Mouse (Mus musculus): ENCODE data around the gene Prkra. TPM values are rescaled to one million over a fixed set of nuclear protein-coding genes. Genes with fewer than 3 reads are reported as not detected.

Gene Prkra
- polyA plus RNA-seq (2012; rRNA removed): 7.9 and 15.5 TPM in 2 replicates

DNA sequence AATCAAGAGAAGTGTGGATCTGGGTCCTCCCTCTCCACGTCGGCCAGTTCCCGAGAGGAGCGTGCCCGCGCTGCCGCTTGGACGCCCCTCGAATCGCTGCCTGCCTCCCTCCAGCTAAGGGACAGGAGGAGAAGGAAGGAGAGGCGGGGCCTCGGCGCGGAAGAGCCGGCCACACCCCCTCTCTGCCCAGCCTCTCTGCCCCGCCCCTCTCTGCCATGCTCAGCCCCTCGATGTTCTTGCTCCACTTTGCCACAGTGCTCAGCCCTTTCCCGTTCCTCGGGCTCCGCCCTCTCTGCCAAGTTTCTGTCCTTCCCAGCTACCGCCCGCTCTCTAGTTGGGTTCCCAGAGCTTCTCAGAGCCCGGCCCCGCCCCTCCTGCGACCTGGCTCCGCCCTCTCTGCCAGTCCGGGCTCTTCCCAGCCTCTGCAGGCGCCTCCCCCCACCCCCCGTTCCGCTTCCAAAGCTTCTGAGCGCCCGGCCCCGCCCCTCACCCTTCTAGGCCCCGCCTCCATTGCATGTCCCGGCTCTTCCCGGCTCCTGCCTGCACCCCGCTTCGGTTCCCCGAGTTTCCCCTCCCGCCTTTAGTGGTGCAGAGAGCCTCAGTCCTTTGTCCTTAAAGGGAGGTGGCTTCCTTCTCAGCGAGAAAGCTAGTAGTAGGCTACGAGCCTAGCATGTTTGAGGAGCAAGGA lies at the start of gene Prkra, which contains the start of gene Pjvk:
Gene Prkra, minus strand, starts transcription at position 133 of the 688 bp plus-strand sequence.
Gene Pjvk, plus strand, starts transcription at position 594 of the 688 bp plus-strand sequence.
- H3K4me1 ChIP-seq (ENCODE audit: control insufficient read depth, insufficient read depth, insufficient read length, low read length): no peaks in the 10 kb centered on the region
- TF ChIP-seq CTCF (IDR thresholded peaks at IDR 0.05; ENCODE audit: extremely low read depth, insufficient read length, insufficient replicate concordance, low read depth, low read length) (no peak), POLR2A (IDR thresholded peaks at IDR 0.05; ENCODE audit: low read depth, low read length) (peak; percentile 63)
- WGBS: under 1% methylated on average over 40 of the region's 42 CpGs
- 0 out of 2 replicates have a peak, but pooled peaks cover 2% of the 10 kb centered on the region for H3K36me3 ChIP-seq (ENCODE audit: control insufficient read depth, insufficient read depth, low read length)
- H3K27me3 ChIP-seq (ENCODE audit: control insufficient read depth, insufficient read depth, low read length): no peaks in the 10 kb centered on the region
- H3K4me3 ChIP-seq (ENCODE audit: low read depth, low read length): peak within 1 kb of the TSS; percentile 92
- peak within 1 kb of the TSS; percentile 68 for H3K27ac ChIP-seq (ENCODE audit: insufficient read depth, low read depth, low read length)

GRCm38 (mm10) chr2:76695290-76695689 lies 47.5 kb upstream of the Prkra start:
- 77% methylated on average over 6 of the region's 6 CpGs for WGBS
- no peaks in the 10 kb centered on the region for H3K4me1 ChIP-seq (ENCODE audit: control insufficient read depth, insufficient read depth, insufficient read length, low read length)
- TF ChIP-seq POLR2A (IDR thresholded peaks at IDR 0.05; ENCODE audit: low read depth, low read length): no peak
- TF ChIP-seq CTCF (IDR thresholded peaks at IDR 0.05; ENCODE audit: extremely low read depth, insufficient read length, insufficient replicate concordance, low read depth, low read length): no peak
- H3K4me3 ChIP-seq (ENCODE audit: low read depth, low read length): no peak overlapping the region
- H3K27me3 ChIP-seq (ENCODE audit: control insufficient read depth, insufficient read depth, low read length): no peaks in the 10 kb centered on the region
- H3K36me3 ChIP-seq (ENCODE audit: control insufficient read depth, insufficient read depth, low read length): peaks cover 45% of the 10 kb centered on the region
- H3K27ac ChIP-seq (ENCODE audit: insufficient read depth, low read depth, low read length): no peak overlapping the region

- H3K27ac ChIP-seq (ENCODE audit: insufficient read depth, low read depth, low read length): no peak overlapping the region
- WGBS: 91% methylated on average over 5 of the region's 5 CpGs
- peaks cover 48% of the 10 kb centered on the region for H3K36me3 ChIP-seq (ENCODE audit: control insufficient read depth, insufficient read depth, low read length)
- H3K4me1 ChIP-seq (ENCODE audit: control insufficient read depth, insufficient read depth, insufficient read length, low read length): no peaks in the 10 kb centered on the region
- H3K4me3 ChIP-seq (ENCODE audit: low read depth, low read length): no peak overlapping the region
- TF ChIP-seq CTCF (IDR thresholded peaks at IDR 0.05; ENCODE audit: extremely low read depth, insufficient read length, insufficient replicate concordance, low read depth, low read length) (no peak), POLR2A (IDR thresholded peaks at IDR 0.05; ENCODE audit: low read depth, low read length) (no peak)
- H3K27me3 ChIP-seq (ENCODE audit: control insufficient read depth, insufficient read depth, low read length): no peaks in the 10 kb centered on the region
Measured at GRCm38 (mm10) chr2:76693765-76694164, 46.0 kb upstream of the Prkra start.

DNA sequence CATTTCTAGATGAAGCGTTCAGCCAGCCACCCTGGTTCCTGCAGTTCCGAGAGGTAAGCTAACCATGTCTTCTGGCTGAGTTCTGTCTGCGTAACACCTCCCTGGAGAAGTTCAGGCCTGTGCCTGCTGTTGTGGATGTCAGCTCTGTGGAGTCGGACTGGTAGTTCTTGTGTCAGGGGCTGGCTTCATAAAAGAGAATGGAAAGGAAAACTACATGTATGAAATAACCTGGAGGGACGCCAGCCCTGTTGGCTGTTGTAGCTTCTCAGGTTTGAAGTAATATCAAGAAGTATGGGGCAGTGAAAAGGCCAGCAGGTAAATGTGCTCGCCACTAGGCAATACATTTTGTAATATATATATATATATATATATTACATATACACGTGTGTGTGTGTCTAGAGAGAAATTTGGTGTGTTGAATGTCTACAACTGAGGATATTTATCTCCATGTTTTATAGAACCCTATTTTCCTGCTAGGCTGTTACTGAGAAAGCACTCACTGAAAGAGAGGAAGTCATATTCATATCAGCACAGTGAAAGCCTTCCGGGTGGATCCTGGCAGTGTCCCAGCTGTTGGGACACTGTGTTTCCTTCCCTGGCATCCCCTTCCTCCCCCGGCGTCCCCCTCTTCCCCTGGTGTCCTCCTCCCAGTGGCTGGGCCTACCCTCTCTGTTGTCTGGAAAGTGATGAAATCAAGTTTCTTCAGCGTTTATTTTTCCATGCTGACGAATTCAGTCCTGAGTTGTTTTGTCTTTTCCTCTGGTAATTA lies 42.8 kb upstream of the Prkra start:
- Histone ChIP-seq H3K4me3 (ENCODE audit: low read depth, low read length) (no peak overlapping the region), H3K27ac (ENCODE audit: insufficient read depth, low read depth, low read length) (no peak overlapping the region), H3K27me3 (ENCODE audit: control insufficient read depth, insufficient read depth, low read length) (no peaks in the 10 kb centered on the region), H3K36me3 (ENCODE audit: control insufficient read depth, insufficient read depth, low read length) (peaks cover 60% of the 10 kb centered on the region), H3K4me1 (ENCODE audit: control insufficient read depth, insufficient read depth, insufficient read length, low read length) (no peaks in the 10 kb centered on the region; the same call in 1 of the 2 replicates)
- TF ChIP-seq POLR2A (IDR thresholded peaks at IDR 0.05; ENCODE audit: low read depth, low read length): no peak
- no peak for TF ChIP-seq CTCF (IDR thresholded peaks at IDR 0.05; ENCODE audit: extremely low read depth, insufficient read length, insufficient replicate concordance, low read depth, low read length)
- WGBS: 76% methylated on average over 12 of the region's 12 CpGs

DNA sequence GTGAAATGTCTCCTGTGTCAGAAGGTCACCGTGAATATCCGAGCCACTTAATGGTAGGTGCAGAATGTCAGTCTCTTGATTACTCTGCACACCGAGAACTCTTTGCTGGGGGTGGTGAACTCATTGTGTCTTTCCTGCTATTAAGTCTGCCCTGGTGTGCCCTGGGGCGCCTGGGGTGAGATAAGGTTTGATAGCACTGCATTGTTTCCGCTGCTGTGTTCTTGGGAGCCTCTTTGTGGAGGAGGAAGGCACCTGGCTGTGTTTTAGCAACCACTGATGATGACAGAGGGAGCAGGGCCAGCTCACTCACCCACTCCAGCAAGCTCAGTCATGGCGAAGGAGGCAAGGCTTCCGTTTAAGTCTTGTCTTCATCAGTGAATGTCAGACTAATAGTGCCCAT lies 40.3 kb upstream of the Prkra start:
- TF ChIP-seq POLR2A (IDR thresholded peaks at IDR 0.05; ENCODE audit: low read depth, low read length) (no peak), CTCF (IDR thresholded peaks at IDR 0.05; ENCODE audit: extremely low read depth, insufficient read length, insufficient replicate concordance, low read depth, low read length) (no peak)
- Histone ChIP-seq H3K36me3 (ENCODE audit: control insufficient read depth, insufficient read depth, low read length) (peaks cover 51% of the 10 kb centered on the region), H3K27ac (ENCODE audit: insufficient read depth, low read depth, low read length) (no peak overlapping the region), H3K4me3 (ENCODE audit: low read depth, low read length) (no peak overlapping the region), H3K27me3 (ENCODE audit: control insufficient read depth, insufficient read depth, low read length) (no peaks in the 10 kb centered on the region), H3K4me1 (ENCODE audit: control insufficient read depth, insufficient read depth, insufficient read length, low read length) (no peaks in the 10 kb centered on the region; the same call in 1 of the 2 replicates)
- WGBS: 28% methylated on average over 7 of the region's 7 CpGs

DNA sequence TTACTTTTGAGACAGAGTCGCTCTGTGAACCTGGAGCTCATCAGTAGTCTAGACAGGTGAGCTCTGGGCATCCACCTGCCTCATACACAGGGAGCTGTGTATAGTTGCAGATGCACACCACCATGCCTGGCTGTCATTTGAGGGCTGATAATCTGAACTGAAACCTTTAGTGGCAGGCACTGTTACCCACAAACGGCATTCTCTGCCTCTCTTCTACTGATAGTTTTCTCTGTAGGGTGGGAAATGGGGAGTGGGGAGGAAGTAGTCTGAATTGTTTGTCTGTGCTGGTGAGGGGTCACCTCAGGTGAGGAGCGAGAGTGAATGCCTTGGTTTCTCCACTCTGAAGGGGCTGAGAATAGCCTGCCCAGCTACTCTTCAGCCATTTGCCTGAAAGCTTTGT lies 39.8 kb upstream of the Prkra start:
- no peak for TF ChIP-seq CTCF (IDR thresholded peaks at IDR 0.05; ENCODE audit: extremely low read depth, insufficient read length, insufficient replicate concordance, low read depth, low read length)
- TF ChIP-seq POLR2A (IDR thresholded peaks at IDR 0.05; ENCODE audit: low read depth, low read length): no peak
- Histone ChIP-seq H3K4me3 (ENCODE audit: low read depth, low read length) (no peak overlapping the region), H3K4me1 (ENCODE audit: control insufficient read depth, insufficient read depth, insufficient read length, low read length) (no peaks in the 10 kb centered on the region; the same call in 1 of the 2 replicates), H3K27me3 (ENCODE audit: control insufficient read depth, insufficient read depth, low read length) (no peaks in the 10 kb centered on the region), H3K27ac (ENCODE audit: insufficient read depth, low read depth, low read length) (no peak overlapping the region), H3K36me3 (ENCODE audit: control insufficient read depth, insufficient read depth, low read length) (peaks cover 52% of the 10 kb centered on the region)
- 58% methylated on average over 3 of the region's 3 CpGs for WGBS

GRCm38 (mm10) chr2:76686986-76687385 lies 39.2 kb upstream of the Prkra start:
- no peaks in the 10 kb centered on the region; the same call in 1 of the 2 replicates for H3K4me1 ChIP-seq (ENCODE audit: control insufficient read depth, insufficient read depth, insufficient read length, low read length)
- H3K4me3 ChIP-seq (ENCODE audit: low read depth, low read length): no peak overlapping the region
- 96% methylated on average over 3 of the region's 3 CpGs for WGBS
- no peak overlapping the region for H3K27ac ChIP-seq (ENCODE audit: insufficient read depth, low read depth, low read length)
- H3K36me3 ChIP-seq (ENCODE audit: control insufficient read depth, insufficient read depth, low read length): peaks cover 53% of the 10 kb centered on the region
- TF ChIP-seq CTCF (IDR thresholded peaks at IDR 0.05; ENCODE audit: extremely low read depth, insufficient read length, insufficient replicate concordance, low read depth, low read length) (no peak), POLR2A (IDR thresholded peaks at IDR 0.05; ENCODE audit: low read depth, low read length) (no peak)
- H3K27me3 ChIP-seq (ENCODE audit: control insufficient read depth, insufficient read depth, low read length): no peaks in the 10 kb centered on the region

Measured in small intestine, adult 2 months (tissue).